Mouse (Mus musculus): Measurements from ENCODE around the gene Map4k3.

- TF ChIP-seq CTCF (IDR thresholded peaks at IDR 0.05; ENCODE audit: low read depth, low read length) (no peak), POLR2A (IDR thresholded peaks at IDR 0.05; ENCODE audit: insufficient read depth, low read length) (no peak), EP300 (IDR thresholded peaks at IDR 0.05; ENCODE audit: insufficient read depth, low read depth, low read length) (no peak)
Observed at GRCm38 (mm10) chr17:80663623-80664022, 64.7 kb downstream of the Map4k3 start.

Data from ES-Bruce4 (cell line).